Mouse (Mus musculus) small intestine, adult 2 months (tissue): ENCODE data around the gene Scamp2.

Experiments
- CTCF ChIP-seq: fragments of 200-500 bp; IDR thresholded peaks from 2 replicates; pipeline ENCODE4 v1.5.1; 2012; ENCODE audit warnings: low read depth, mild to moderate bottlenecking, control low read depth, inconsistent platforms, low read length, moderate library complexity, mixed read lengths; ENCODE audit not compliant: insufficient replicate concordance, insufficient read length; ENCODE audit errors: extremely low read depth
- POLR2A ChIP-seq: fragments of 200-500 bp; IDR thresholded peaks from 2 replicates; pipeline ENCODE4 v1.6.1; 2012; ENCODE audit warnings: low read depth, mild to moderate bottlenecking, control low read depth, inconsistent platforms, low read length, moderate library complexity

DNA sequence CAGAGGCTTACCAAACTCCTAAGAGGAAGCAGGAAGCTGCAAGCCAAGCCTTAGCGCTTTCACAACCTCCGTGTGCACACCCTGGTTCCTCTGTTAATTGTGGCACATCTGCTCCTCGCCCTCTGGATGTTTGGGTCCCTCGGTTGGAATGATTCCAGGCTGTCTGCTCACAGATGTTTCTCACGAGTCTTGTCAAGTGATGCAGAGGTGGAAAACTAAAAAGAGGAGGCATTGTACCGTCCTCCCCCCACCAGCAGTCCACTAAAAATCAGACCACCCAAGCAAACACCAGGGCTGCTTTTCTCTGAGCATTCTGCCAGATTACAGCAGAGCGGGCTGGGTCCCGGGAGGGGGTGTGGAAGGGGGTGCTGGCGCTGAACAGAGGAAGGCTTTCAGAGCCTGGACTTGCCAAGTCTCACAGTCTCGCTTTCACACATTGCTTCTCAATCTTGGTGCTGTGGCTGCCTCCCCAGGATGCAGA, 5.0 kb downstream of the Scamp2 start:
- TF ChIP-seq POLR2A (no peak), CTCF (no peak)
